ENCODE assay signal across 13 mouse cellular contexts in genomic region chr15:91753378-91754080, GRCm38 (mm10).
DNase-seq lines count a peak whose midpoint lies in the region; ATAC-seq lines count a peak whose summit lies in the region.
"Had no signal": no experiment of that assay in that cellular context is flagged by ENCODE, and none has a peak within 500 bp of the region (broad histone marks: within the 10 kb centered on the region; RNA-seq: fewer than 3 reads in every experiment).

No protein-coding gene starts in this region.

- H3K4me2 ChIP-seq in forebrain, embryonic 11.5 days (ENCODE audit: low read depth, low read length, severe bottlenecking) = no peak overlapping the region
- H3K4me2 ChIP-seq in forebrain, embryonic 12.5 days = no peak overlapping the region
- no peak overlapping the region for H3K4me2 ChIP-seq in limb, embryonic 11.5 days (ENCODE audit: low read depth, severe bottlenecking)
- H3K4me2 ChIP-seq in embryonic facial prominence, embryonic 12.5 days (replicated peaks) = peak overlapping the region; percentile 26
- H3K4me2 ChIP-seq: liver, embryonic 13.5 days; neural tube, embryonic 12.5 days had no signal

- no peaks in the 10 kb centered on the region for H3K27me3 ChIP-seq in forebrain, embryonic 11.5 days (ENCODE audit: control insufficient read depth, insufficient read depth, low read length)
- no peaks in the 10 kb centered on the region for H3K27me3 ChIP-seq in forebrain, embryonic 12.5 days
- H3K27me3 ChIP-seq in limb, embryonic 11.5 days (ENCODE audit: control insufficient read depth, insufficient read depth, low read length) = no peaks in the 10 kb centered on the region
- no peaks in the 10 kb centered on the region for H3K27me3 ChIP-seq in limb, embryonic 10.5 days (ENCODE audit: low read depth, poor library complexity, severe bottlenecking)
- no peaks in the 10 kb centered on the region for H3K27me3 ChIP-seq in embryonic facial prominence, embryonic 12.5 days
- H3K27me3 ChIP-seq: liver, embryonic 13.5 days; neural tube, embryonic 12.5 days had no signal

- no peaks in the 10 kb centered on the region for H3K9me3 ChIP-seq in forebrain, embryonic 11.5 days (ENCODE audit: control insufficient read depth, low read length)
- H3K9me3 ChIP-seq in forebrain, embryonic 12.5 days = no peaks in the 10 kb centered on the region
- no peaks in the 10 kb centered on the region for H3K9me3 ChIP-seq in limb, embryonic 11.5 days (ENCODE audit: control insufficient read depth, low read length)
- H3K9me3 ChIP-seq in limb, embryonic 10.5 days (replicated peaks) = no peaks in the 10 kb centered on the region
- no peaks in the 10 kb centered on the region for H3K9me3 ChIP-seq in embryonic facial prominence, embryonic 12.5 days
- H3K9me3 ChIP-seq: liver, embryonic 13.5 days; neural tube, embryonic 12.5 days had no signal

- no peaks in the 10 kb centered on the region for H3K4me1 ChIP-seq in forebrain, embryonic 11.5 days (replicated peaks; ENCODE audit: control insufficient read depth, insufficient read depth, low read length)
- 0 out of 2 replicates have a peak, but pooled peaks cover 4% of the 10 kb centered on the region for H3K4me1 ChIP-seq in forebrain, embryonic 12.5 days
- no peaks in the 10 kb centered on the region for H3K4me1 ChIP-seq in limb, embryonic 11.5 days (ENCODE audit: control insufficient read depth, insufficient read depth, low read length)
- H3K4me1 ChIP-seq in limb, embryonic 10.5 days = peaks cover 14% of the 10 kb centered on the region
- H3K4me1 ChIP-seq in embryonic facial prominence, embryonic 12.5 days = 0 out of 2 replicates have a peak, but pooled peaks cover 6% of the 10 kb centered on the region
- H3K4me1 ChIP-seq: liver, embryonic 13.5 days; neural tube, embryonic 12.5 days had no signal

- H3K9ac ChIP-seq in forebrain, embryonic 11.5 days (ENCODE audit: low read length) = no peak overlapping the region
- H3K9ac ChIP-seq in forebrain, embryonic 12.5 days = no peak overlapping the region
- H3K9ac ChIP-seq in limb, embryonic 11.5 days (ENCODE audit: low read length) = no peak overlapping the region
- no peak overlapping the region for H3K9ac ChIP-seq in embryonic facial prominence, embryonic 12.5 days
- H3K9ac ChIP-seq: liver, embryonic 13.5 days; neural tube, embryonic 12.5 days had no signal

- peak; percentile 12; the same call in 1 of the 2 replicates for ATAC-seq in forebrain, embryonic 11.5 days (replicated peaks; ENCODE audit: low FRiP score)
- ATAC-seq in forebrain, embryonic 12.5 days (ENCODE audit: low FRiP score) = no peak
- peak; percentile 52; the same call in 1 of the 2 replicates for ATAC-seq in limb, embryonic 11.5 days (ENCODE audit: insufficient number of reproducible peaks, low FRiP score, low TSS enrichment, low read depth)
- ATAC-seq in embryonic facial prominence, embryonic 12.5 days (ENCODE audit: insufficient number of reproducible peaks, insufficient read depth, low FRiP score, low TSS enrichment) = peak; percentile 67; the same call in 1 of the 2 replicates

- H3K4me3 ChIP-seq in forebrain, embryonic 11.5 days (ENCODE audit: low read depth, low read length) = no peak overlapping the region
- no peak overlapping the region for H3K4me3 ChIP-seq in forebrain, embryonic 12.5 days (replicated peaks)
- H3K4me3 ChIP-seq in limb, embryonic 11.5 days (ENCODE audit: low read depth, low read length) = no peak overlapping the region
- H3K4me3 ChIP-seq in limb, embryonic 10.5 days = no peak overlapping the region
- H3K4me3 ChIP-seq in embryonic facial prominence, embryonic 12.5 days = no peak overlapping the region
- H3K4me3 ChIP-seq: liver, embryonic 13.5 days; neural tube, embryonic 12.5 days had no signal

- DNase-seq in forebrain, embryonic 11.5 days (ENCODE audit: low spot score) = no peak
- DNase-seq in limb, embryonic 11.5 days (ENCODE audit: low spot score) = peak; percentile 30
- no peak for DNase-seq in limb, embryonic 10.5 days (ENCODE audit: low spot score)
- DNase-seq in mesoderm, embryonic 11.5 days (ENCODE audit: low read depth, low spot score) = peak; percentile 17
- no peak for DNase-seq in kidney, postnatal 4 days
- DNase-seq in kidney, adult 9 months = no peak
- DNase-seq: gastrocnemius, postnatal 14 days; liver, embryonic 13.5 days; thymus, adult 2 months had no signal

- WGBS in forebrain, embryonic 11.5 days = 79% methylated on average over 14 of the region's 14 CpGs
- WGBS in forebrain, embryonic 12.5 days = 79% methylated on average over 14 of the region's 14 CpGs
- WGBS in limb, embryonic 11.5 days = 77% methylated on average over 14 of the region's 14 CpGs
- 84% methylated on average over 14 of the region's 14 CpGs for WGBS in limb, embryonic 10.5 days
- WGBS in embryonic facial prominence, embryonic 12.5 days = 52% methylated on average over 14 of the region's 14 CpGs

- no peak overlapping the region for H3K27ac ChIP-seq in forebrain, embryonic 11.5 days (ENCODE audit: low read depth, low read length)
- no peak overlapping the region for H3K27ac ChIP-seq in forebrain, embryonic 12.5 days
- no peak overlapping the region for H3K27ac ChIP-seq in limb, embryonic 11.5 days (replicated peaks; ENCODE audit: low read depth, low read length)
- H3K27ac ChIP-seq in limb, embryonic 10.5 days = no peak overlapping the region
- 0 out of 2 replicates have a peak overlapping the region, but pooled peaks have one; percentile 6 for H3K27ac ChIP-seq in embryonic facial prominence, embryonic 12.5 days
- H3K27ac ChIP-seq: liver, embryonic 13.5 days; neural tube, embryonic 12.5 days had no signal

- H3K36me3 ChIP-seq in forebrain, embryonic 11.5 days (ENCODE audit: control insufficient read depth, insufficient read depth, low read length) = no peaks in the 10 kb centered on the region
- no peaks in the 10 kb centered on the region for H3K36me3 ChIP-seq in forebrain, embryonic 12.5 days (replicated peaks)
- no peaks in the 10 kb centered on the region for H3K36me3 ChIP-seq in limb, embryonic 11.5 days (ENCODE audit: control insufficient read depth, insufficient read depth, low read length)
- no peaks in the 10 kb centered on the region for H3K36me3 ChIP-seq in limb, embryonic 10.5 days
- no peaks in the 10 kb centered on the region; the same call in 1 of the 2 replicates for H3K36me3 ChIP-seq in embryonic facial prominence, embryonic 12.5 days
- H3K36me3 ChIP-seq: G1E; liver, embryonic 13.5 days; neural tube, embryonic 12.5 days had no signal

Comparison
In these comparisons a context has a peak if more than half of its experiments do, and no peak if none do; other contexts are left out.
1. DNase-seq: peak in limb, embryonic 11.5 days (single experiment) and mesoderm, embryonic 11.5 days (single experiment); none in forebrain, embryonic 11.5 days (single experiment), limb, embryonic 10.5 days (single experiment), kidney, postnatal 4 days (0 of 2) and kidney, adult 9 months (single experiment).